Mouse (Mus musculus) embryo, embryonic 11.5 days (tissue): ENCODE results near the gene Rab27a.

Source experiments
- DNase-seq: peaks from one replicate; pipeline ENCODE4 v3.0.0-alpha.2; 2012; ENCODE audit warnings: low read depth, low spot score

Gene Rab27a

DNA sequence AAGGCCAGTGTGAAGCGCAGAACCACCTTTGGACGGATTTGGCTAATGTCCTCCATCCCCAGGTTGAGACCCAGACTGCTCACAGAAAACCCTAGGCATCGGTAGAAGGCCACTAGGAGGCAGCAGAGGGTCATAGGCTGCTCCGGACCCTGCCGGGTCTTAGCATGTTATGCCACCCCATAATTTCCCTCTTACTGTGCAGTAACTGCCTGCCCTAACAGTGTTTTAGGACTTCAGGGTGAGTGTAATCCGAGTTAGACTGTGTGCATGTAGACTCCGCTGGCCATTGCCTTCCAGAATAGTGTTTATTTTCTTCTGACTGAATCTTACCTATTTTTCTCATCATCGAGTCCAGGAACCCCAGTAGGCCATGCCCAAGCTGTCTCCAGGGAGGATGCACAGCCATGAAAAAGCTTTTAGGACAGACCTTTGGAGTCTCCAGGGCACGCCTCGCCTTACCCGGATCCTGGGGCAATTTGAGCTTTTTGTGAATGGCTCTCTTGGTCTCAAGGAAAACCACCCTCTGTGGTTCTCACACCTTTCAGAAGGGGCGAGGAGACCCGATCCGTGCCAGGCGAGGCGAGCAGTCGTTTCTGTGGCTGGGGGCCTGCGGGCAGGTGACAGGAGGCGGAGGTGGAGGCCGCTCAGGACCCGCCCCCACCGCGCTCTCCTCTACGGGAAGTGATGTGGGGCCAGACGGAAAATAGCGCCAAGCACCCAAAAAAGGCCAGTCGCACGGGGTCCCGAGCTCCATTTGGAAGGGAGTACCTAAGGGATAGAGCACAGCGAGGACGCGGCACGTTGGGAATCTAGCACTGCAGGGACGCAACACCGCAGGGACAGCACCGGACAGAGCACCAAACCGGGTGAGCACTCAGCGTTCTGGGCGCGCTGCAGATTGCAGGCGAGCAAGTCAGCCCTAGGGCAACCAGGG lies at the start of gene Rab27a:
TSS of gene Rab27a (plus strand) at position 709 of the 934 bp plus-strand sequence.
- DNase-seq = peak; percentile 63

GRCm38 (mm10) chr9:72996167-72996566 lies 48.5 kb upstream of the Rab27a start:
- DNase-seq = no peak

- no peak for DNase-seq
Observed at GRCm38 (mm10) chr9:72996806-72997205, 47.8 kb upstream of the Rab27a start.

- no peak for DNase-seq
Observed at GRCm38 (mm10) chr9:73000487-73000886, 44.2 kb upstream of the Rab27a start.

GRCm38 (mm10) chr9:73001314-73002011 lies 43.2 kb upstream of the Rab27a start:
- no peak for DNase-seq

GRCm38 (mm10) chr9:73002177-73002576 lies 42.5 kb upstream of the Rab27a start:
- DNase-seq = no peak

DNA sequence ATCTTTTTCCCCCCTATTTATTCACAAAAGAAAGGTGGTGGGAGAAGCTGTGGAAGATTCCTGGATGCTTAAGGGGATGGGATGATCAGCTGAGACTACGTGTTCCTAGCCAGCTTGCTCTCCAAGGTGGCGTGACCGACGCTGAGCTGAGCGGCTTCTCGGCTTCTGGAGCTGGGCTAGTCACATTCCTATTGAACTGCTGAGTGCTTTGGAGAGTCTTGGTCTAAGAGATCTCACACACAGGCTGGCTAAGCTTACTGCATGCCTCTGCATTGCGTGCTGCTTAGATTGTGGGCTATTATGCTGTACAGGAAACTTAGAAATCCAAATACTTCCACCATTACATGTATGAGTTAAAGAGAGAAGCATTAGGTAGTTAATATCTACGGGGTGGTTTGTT lies 40.6 kb upstream of the Rab27a start:
- DNase-seq = no peak

DNA sequence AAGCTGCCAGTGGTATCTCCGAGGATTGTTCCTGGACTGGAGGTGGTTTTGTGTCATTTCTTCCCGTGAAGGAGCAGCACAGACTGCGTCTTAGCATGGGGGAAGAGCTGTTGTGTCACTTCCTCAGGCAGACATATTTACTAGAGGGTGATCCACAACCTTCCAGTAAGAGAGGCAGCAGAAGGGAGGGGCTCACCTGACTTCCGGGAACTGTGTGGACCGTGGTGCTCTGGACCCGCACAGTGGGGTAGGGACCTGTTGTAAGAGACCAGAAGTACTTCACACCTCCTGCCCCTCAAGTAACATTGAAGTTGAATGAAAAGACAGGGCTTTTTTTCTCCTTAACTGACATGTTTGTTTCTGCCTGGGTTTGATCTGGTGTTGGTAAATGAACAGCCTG lies 39.5 kb upstream of the Rab27a start:
- no peak for DNase-seq

GRCm38 (mm10) chr9:73006175-73006574 lies 38.5 kb upstream of the Rab27a start:
- DNase-seq = no peak

GRCm38 (mm10) chr9:73008384-73008783 lies 36.3 kb upstream of the Rab27a start:
- no peak for DNase-seq

- no peak for DNase-seq
Observed at GRCm38 (mm10) chr9:73012629-73013028, 32.0 kb upstream of the Rab27a start.

- DNase-seq = no peak
Observed at GRCm38 (mm10) chr9:73014724-73015123, 29.9 kb upstream of the Rab27a start.

DNA sequence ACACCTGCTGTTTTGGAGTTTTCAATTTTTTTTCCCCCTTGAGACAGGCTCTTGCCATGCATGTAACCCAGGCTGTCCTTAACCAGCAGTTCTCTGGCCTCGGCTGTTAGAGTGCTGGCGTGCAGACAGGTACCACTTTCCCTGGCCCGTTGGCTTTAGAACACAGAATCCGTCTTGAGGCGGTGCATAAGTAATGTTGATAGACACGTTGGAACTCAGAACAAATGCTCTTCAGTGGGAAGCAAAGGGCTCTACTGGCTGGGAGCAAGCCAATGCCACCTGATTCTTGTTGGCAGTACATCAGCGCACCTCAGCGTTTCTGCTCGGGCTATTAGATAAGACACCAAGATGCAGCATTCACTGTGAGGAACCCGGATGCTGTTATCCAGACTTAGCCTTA lies 24.8 kb upstream of the Rab27a start:
- no peak for DNase-seq

DNA sequence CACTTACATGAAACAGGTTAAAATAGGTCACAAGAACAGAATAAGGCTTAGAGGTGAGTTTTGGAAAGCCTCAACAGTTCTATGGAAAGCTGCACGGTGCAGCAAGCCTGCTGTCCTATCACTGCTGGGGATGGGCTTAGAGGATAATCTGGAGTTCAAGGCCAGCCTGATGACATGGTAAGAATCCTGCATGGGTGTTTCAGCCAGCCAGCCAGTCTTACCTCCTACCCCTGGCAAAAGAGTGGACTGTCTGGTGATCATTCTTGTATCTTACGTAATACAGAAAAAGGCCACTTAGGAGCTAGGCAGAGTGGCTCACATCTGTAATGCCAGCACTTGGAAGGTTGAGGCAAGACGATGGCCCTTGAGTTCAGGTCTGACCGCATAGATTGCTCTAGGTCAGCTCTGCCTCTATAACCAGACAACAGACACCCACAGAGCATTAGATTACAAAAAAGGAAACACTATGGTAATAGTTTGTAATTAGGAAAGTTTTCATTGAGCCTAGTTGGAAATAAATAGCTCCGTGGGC lies 24.0 kb upstream of the Rab27a start:
- DNase-seq = no peak

DNA sequence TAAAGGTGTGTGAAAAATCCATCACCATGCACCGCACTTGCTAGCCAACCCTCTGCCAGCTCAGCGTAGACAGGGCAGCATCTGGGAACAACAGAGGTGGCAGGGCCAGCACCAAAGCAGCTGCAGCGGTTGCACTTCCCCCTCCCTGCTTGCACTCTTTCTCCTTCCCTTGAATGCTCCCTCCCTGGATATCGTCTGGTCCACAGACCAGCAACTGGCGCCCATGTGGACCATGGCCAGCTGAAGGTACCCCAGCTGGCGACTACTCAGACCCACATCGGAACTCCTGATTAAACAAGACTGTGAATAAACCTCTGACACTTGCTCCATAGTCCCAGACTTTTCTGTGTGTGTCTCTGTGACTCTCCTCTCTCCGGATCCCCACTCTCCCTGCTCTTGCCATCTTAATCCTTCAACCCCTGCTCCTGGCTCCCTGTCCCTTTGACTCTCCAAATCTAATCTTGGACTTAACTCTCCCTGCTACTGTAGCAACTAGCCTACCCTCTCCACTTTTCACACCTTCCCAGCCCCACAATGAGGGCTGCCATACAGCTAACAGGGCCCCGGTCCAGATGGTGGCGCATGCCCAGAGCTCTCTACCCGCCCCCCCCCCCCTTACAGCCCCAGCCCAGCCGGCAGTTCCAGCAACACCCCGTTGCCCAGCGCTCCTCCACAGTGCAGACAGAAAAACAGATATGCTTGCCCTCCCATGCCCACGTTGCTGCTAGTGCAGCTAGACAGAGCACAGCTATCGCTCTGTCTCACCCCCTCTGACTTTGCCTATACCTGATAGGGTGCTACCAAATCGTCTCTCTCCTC lies 18.6 kb upstream of the Rab27a start:
- DNase-seq = peak; percentile 38

DNA sequence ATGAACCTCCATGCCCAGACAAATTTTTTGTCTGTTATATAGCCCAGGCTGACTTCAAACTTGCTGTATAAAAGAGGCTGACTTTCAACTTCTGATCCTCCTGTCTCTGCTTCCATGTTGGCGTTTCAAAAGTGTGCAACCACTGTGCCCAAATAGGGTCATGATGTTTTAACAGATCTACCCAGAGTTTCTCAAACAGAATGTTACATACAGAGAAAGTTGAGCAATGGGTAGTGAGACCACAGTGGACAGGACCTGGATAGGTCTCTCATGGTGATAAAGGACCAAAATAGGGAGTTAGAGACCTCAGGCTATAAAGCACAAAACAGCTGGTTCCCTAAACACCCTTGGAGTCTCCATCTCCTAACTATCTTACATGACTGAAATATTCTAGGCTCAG lies 14.2 kb upstream of the Rab27a start:
- no peak for DNase-seq

- DNase-seq = no peak
Observed at GRCm38 (mm10) chr9:73031421-73031820, 13.2 kb upstream of the Rab27a start.

- no peak for DNase-seq
Observed at GRCm38 (mm10) chr9:73033406-73033805, 11.2 kb upstream of the Rab27a start.

- DNase-seq = peak; percentile 75
Observed at GRCm38 (mm10) chr9:73039222-73039945, 5.3 kb upstream of the Rab27a start.

DNA sequence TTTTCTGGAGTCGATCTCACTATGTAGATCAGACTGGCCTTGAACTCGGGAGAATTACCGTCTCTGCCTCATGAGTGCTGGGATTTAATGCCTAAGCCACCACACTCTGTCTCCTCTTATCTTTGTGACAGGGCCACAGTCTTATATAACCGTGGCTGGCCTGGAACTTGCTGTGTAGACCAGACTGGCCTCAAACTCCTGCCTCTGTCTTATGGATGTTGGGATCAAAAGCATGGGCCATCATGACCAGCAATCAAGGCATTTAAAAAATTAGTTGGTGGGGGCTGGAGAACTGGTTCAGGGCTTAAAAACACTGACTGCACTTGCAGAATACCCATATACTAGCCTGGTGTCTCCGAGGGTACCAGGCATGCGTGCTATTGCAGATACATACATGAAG lies 4.6 kb upstream of the Rab27a start, which contains the start of gene Pigb:
TSS of gene Pigb (minus strand) at position 299 of the 400 bp plus-strand sequence.
- no peak for DNase-seq

DNA sequence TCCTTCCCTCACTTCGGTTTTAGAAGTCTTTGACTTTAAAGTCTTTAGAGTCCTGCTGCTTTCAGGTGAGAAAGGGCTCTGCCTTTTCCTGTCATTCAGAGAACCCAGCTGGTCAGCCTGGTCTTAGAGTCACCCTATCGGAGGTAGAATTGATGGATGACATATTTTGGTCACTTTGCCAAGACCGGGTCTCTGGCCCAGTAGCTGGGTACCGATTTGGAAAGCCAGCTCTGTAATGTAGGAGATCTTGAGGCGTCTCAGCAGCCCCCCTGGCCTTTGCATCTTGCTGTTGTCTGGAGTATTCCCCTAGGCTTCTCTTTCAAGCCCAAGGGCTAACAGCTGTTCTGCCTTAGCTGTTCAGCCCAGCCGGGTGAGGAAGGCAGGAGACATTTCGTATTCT lies 550 bp downstream of the Rab27a start:
- DNase-seq = no peak
